Mouse (Mus musculus) CH12.LX (cell line): ENCODE measurements around the gene Rnf26. TPM values are rescaled to one million over a fixed set of nuclear protein-coding genes. Genes with fewer than 3 reads are reported as not detected.

Source experiments
- DNase-seq: peaks from one replicate; pipeline ENCODE4 v3.0.0-alpha.2; 2013; ENCODE audit errors: extremely low read depth
- H3K27ac ChIP-seq: 2 replicates; pipeline ENCODE4 v1.5.1; 2012; ENCODE audit warnings: low read depth, mild to moderate bottlenecking, control low read depth, moderate library complexity; ENCODE audit not compliant: insufficient read depth
- H3K27me3 ChIP-seq: replicated peaks from 2 replicates; pipeline ENCODE3; 2012; ENCODE audit warnings: inconsistent platforms
- H3K36me3 ChIP-seq, 2 experiments: replicated peaks in 1 of 2; 2 replicates each; pipeline versions ENCODE3 to v1.6.1; 2012; ENCODE audit warnings: inconsistent platforms in 1 of 2, low read length in 1 of 2, mild to moderate bottlenecking in 1 of 2, mixed read lengths in 1 of 2, moderate library complexity in 1 of 2; ENCODE audit not compliant: control insufficient read depth in 1 of 2, insufficient read depth in 1 of 2
- H3K4me1 ChIP-seq, 2 experiments: 2 replicates each; pipeline ENCODE4 v1.6.1; 2012; ENCODE audit warnings: inconsistent platforms in 1 of 2, moderate library complexity in 1 of 2; ENCODE audit not compliant: insufficient read depth in 2 of 2, control insufficient read depth in 1 of 2
- H3K4me2 ChIP-seq: 2 replicates; pipeline ENCODE4 v1.6.1; 2012; ENCODE audit warnings: low read depth, mild to moderate bottlenecking, control low read depth; ENCODE audit not compliant: poor library complexity, insufficient read depth, severe bottlenecking
- H3K4me3 ChIP-seq, 3 experiments: fragments of 150-350 bp in 1 of 3; sonication (generic) in 1 of 3; replicated peaks in 1 of 3; 2 replicates each; pipeline versions ENCODE3 to v1.5.1; 2011 to 2012; ENCODE audit warnings: low read depth in 2 of 3, low read length in 2 of 3, mild to moderate bottlenecking in 2 of 3, moderate library complexity in 2 of 3, control low read depth in 1 of 3, improper control_type of control experiment in 1 of 3, inconsistent platforms in 1 of 3, mixed read lengths in 1 of 3; ENCODE audit not compliant: poor library complexity in 1 of 3
- H3K79me2 ChIP-seq: replicated peaks from 2 replicates; pipeline ENCODE4 v1.6.1; 2012; ENCODE audit warnings: mild to moderate bottlenecking, moderate library complexity; ENCODE audit not compliant: control insufficient read depth, poor library complexity, insufficient read depth, severe bottlenecking; ENCODE audit errors: extremely low read depth
- H3K9ac ChIP-seq: 2 replicates; pipeline ENCODE4 v1.6.1; 2012; ENCODE audit warnings: low read depth, mild to moderate bottlenecking, control low read depth, moderate library complexity; ENCODE audit not compliant: insufficient read depth
- H3K9me3 ChIP-seq: replicated peaks from 2 replicates; pipeline ENCODE3; 2012; ENCODE audit warnings: low read length, inconsistent platforms, mixed read lengths
- BHLHE40 ChIP-seq: IDR thresholded peaks from 2 replicates; pipeline ENCODE4 v1.6.1; 2011; ENCODE audit warnings: mild to moderate bottlenecking, low read depth, low read length, improper control_type of control experiment
- CTCF ChIP-seq, 2 experiments: IDR thresholded peaks in 1 of 2; conservative IDR thresholded peaks in 1 of 2; 2 replicates each; pipeline ENCODE4 v1.5.1; 2011 to 2012; ENCODE audit warnings: low read depth in 2 of 2, low read length in 2 of 2, improper control_type of control experiment in 1 of 2, inconsistent platforms in 1 of 2, mild to moderate bottlenecking in 1 of 2, moderate library complexity in 1 of 2
- ELF1 ChIP-seq: IDR thresholded peaks from 2 replicates; pipeline ENCODE4 v1.6.1; 2014; ENCODE audit warnings: low read depth, mild to moderate bottlenecking, inconsistent platforms, low read length, improper control_type of control experiment
- ETS1 ChIP-seq: conservative IDR thresholded peaks from 2 replicates; pipeline ENCODE4 v1.6.1; 2012; ENCODE audit warnings: low read depth, mild to moderate bottlenecking, inconsistent platforms, low read length, improper control_type of control experiment, moderate library complexity
- IRF4 ChIP-seq: IDR thresholded peaks from 2 replicates; pipeline ENCODE4 v1.6.1; 2014; ENCODE audit warnings: low read depth, mild to moderate bottlenecking, inconsistent platforms, low read length, improper control_type of control experiment
- JUND ChIP-seq: conservative IDR thresholded peaks from 2 replicates; pipeline ENCODE4 v1.6.1; 2011; ENCODE audit warnings: low read depth, low read length, improper control_type of control experiment
- MAFK ChIP-seq: IDR thresholded peaks from 2 replicates; pipeline ENCODE4 v1.6.1; 2011; ENCODE audit warnings: low read length, improper control_type of control experiment; ENCODE audit not compliant: insufficient replicate concordance
- MAZ ChIP-seq: IDR thresholded peaks from 2 replicates; pipeline ENCODE4 v1.6.1; 2012; ENCODE audit warnings: low read depth, mild to moderate bottlenecking, inconsistent platforms, low read length, improper control_type of control experiment, moderate library complexity
- MEF2A ChIP-seq: IDR thresholded peaks from 2 replicates; pipeline ENCODE4 v1.6.1; 2014; ENCODE audit warnings: low read depth, mild to moderate bottlenecking, inconsistent platforms, low read length, improper control_type of control experiment, borderline replicate concordance
- MYC ChIP-seq: IDR thresholded peaks from 2 replicates; pipeline ENCODE4 v1.6.1; 2011; ENCODE audit warnings: low read depth, mild to moderate bottlenecking, improper control_type of control experiment, low read length
- NELFE ChIP-seq: IDR thresholded peaks from 2 replicates; pipeline ENCODE4 v1.6.1; 2011; ENCODE audit warnings: low read depth, low read length, improper control_type of control experiment
- NRF1 ChIP-seq: IDR thresholded peaks from 2 replicates; pipeline ENCODE4 v1.6.1; 2014; ENCODE audit warnings: low read depth, mild to moderate bottlenecking, inconsistent platforms, low read length, improper control_type of control experiment, moderate library complexity
- PAX5 ChIP-seq: IDR thresholded peaks from 2 replicates; pipeline ENCODE4 v1.6.1; 2012; ENCODE audit warnings: low read length, inconsistent platforms, mixed read lengths
- POLR2AphosphoS2 ChIP-seq: IDR thresholded peaks from 2 replicates; pipeline ENCODE4 v1.6.1; 2011; ENCODE audit warnings: low read depth, low read length, improper control_type of control experiment
- SMC3 ChIP-seq: IDR thresholded peaks from 2 replicates; pipeline ENCODE4 v1.6.1; 2011; ENCODE audit warnings: low read depth, low read length, improper control_type of control experiment
- dilution Hi-C: fragments of 300-500 bp; cut with MboI; formaldehyde crosslinking; loops from 2 replicates; pipeline ENCODE4 v1.14.3; 2020; ENCODE audit warnings: low sequenced_read_pairs; ENCODE audit not compliant: extremely low pct_unique_long_range_greater_than_20kb, extremely low pct_ligation_motif_present
- in situ Hi-C: fragments of 300-500 bp; cut with MboI; formaldehyde crosslinking; loops from 3 replicates; pipeline ENCODE4 v1.14.3; 2019; ENCODE audit warnings: low sequenced_read_pairs, low pct_ligation_motif_present, low pct_unique_long_range_greater_than_20kb, mixed read lengths
- polyA plus RNA-seq: library from polyadenylated mRNA; unstranded; fragments of >175 nt; gene quantifications from 2 replicates; pipeline ENCODE4 v1.2.1, GENCODE M21; 2012; ENCODE audit warnings: low read depth; ENCODE audit not compliant: insufficient read length
- total RNA-seq, 2 experiments: library from RNA; depleted of rRNA; stranded (reverse); fragments of 300-350 nt in 1 of 2; fragments of >200 nt in 1 of 2; gene quantifications; 2 replicates each; pipeline ENCODE4 v1.2.3; 2012 to 2014

The Rnf26 gene
- total and polyA plus RNA-seq, 3 experiments = 11.7 to 40.0 (median 15.3) TPM

DNA sequence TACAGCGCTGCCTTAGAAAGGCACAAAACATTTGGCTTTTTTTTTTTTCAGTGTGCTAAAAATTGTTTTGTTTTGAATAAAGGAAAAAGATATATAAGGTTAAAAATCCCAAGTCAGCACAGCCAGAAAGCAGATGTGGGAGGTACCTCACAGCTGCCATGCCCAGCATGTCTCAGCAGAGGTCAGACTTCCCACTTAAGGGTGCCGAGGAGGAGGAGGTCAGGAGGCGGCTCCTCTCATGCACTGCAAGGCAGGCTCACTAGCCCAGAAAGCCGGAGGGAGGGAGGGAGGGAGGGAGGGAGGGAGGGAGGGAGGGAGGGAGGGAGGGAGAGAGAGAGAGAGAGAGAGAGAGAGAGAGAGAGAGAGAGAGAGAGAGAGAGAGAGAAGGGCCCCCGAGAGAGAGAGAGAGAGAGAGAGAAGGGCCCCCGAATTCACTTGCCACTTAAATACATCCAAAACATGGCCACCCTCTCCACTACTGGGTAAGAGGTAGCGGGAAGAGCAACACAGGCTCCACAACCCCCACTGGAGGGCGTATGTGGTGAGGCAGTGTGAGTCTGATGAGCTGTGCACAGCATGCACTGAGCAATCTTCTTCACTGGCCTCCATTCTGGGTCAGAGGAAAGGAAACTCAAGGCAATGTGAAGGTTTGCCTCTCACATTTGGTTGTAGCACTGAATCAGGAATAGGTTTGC is 30.9 kb upstream of the Rnf26 start:
- DNase-seq = peak; percentile 39
- dilution Hi-C loops = no loop called here
- Histone ChIP-seq H3K27ac (no peak overlapping the region; the same call in 1 of the 2 replicates), H3K4me2 (no peak overlapping the region), H3K4me1 (peaks cover 6 to 16% of the 10 kb centered on the region in 2 experiments), H3K4me3 (no peak overlapping the region), H3K9ac (no peak overlapping the region), H3K36me3 (peaks cover 34 to 72% of the 10 kb centered on the region in 2 experiments), H3K79me2 (no peaks in the 10 kb centered on the region), H3K9me3 (no peaks in the 10 kb centered on the region), H3K27me3 (no peaks in the 10 kb centered on the region)
- TF ChIP-seq CTCF (conservative IDR thresholded peaks at IDR 0.05 in 1 of 2, IDR thresholded peaks at IDR 0.05 in 1 of 2; ENCODE audit: low read depth in 2 of 2, low read length in 2 of 2) (peak in 1 of 2 experiments; percentile 28; a peak in 2 of 4 replicates), MYC (no peak), MAZ (no peak)
- in situ Hi-C loops = no loop called here

DNA sequence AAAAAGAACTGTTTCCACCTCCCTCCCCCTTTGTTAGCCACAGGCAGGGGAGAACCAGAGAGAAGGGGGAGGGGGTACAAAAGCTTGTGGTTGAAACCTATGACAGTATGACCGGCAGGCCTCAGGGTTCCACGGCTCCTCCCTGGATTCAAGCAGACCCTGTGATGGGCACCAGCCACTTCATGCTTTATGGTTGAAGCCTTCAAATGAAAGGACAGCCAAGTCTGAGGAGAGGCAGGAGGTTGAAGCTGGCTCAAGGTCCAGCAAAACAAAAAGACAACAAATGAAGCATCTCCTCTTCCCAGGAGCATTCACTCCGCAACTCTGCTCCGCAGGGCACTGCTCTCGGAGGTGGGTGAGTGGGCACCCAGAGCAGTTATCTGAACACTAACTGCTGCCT is 30.1 kb upstream of the Rnf26 start:
- no peaks in the 10 kb centered on the region for H3K79me2 ChIP-seq
- H3K27ac ChIP-seq = no peak overlapping the region
- in situ Hi-C loops = no loop called here
- H3K9me3 ChIP-seq = no peaks in the 10 kb centered on the region
- H3K4me3 ChIP-seq = no peak overlapping the region
- H3K4me1 ChIP-seq = peaks cover 6 to 16% of the 10 kb centered on the region in 2 experiments
- no peak overlapping the region for H3K9ac ChIP-seq
- TF ChIP-seq JUND (no peak), SMC3 (no peak), ETS1 (no peak), CTCF (conservative IDR thresholded peaks at IDR 0.05 in 1 of 2, IDR thresholded peaks at IDR 0.05 in 1 of 2; ENCODE audit: low read depth in 2 of 2, low read length in 2 of 2) (no peak), POLR2AphosphoS2 (no peak), PAX5 (no peak), MEF2A (no peak), BHLHE40 (no peak), IRF4 (no peak), NRF1 (no peak), NELFE (no peak), MYC (no peak), MAFK (no peak), ELF1 (no peak)
- TF ChIP-seq, all 38 proteins: peak for 0
- Histone ChIP-seq H3K4me2 (no peak overlapping the region), H3K36me3 (peaks cover 30 to 68% of the 10 kb centered on the region in 2 experiments), H3K27me3 (no peaks in the 10 kb centered on the region)
- peak; percentile 47 for DNase-seq
- dilution Hi-C loops = no loop called here
